8 mouse cellular contexts compared by ENCODE assay signal in genomic region chrX:12006031-12006881, GRCm38 (mm10).
DNase-seq lines count a peak whose midpoint lies in the region; ATAC-seq and TF ChIP-seq lines count a peak whose summit lies in the region.

No protein-coding gene starts in this region.

- H3K9me3 ChIP-seq in hindbrain, embryonic 15.5 days: no peaks in the 10 kb centered on the region

- peaks cover 22% of the 10 kb centered on the region for H3K27me3 ChIP-seq in Patski
- H3K27me3 ChIP-seq in hindbrain, embryonic 15.5 days: peaks cover 32% of the 10 kb centered on the region

- H3K4me3 ChIP-seq in hindbrain, embryonic 15.5 days: peak overlapping the region; percentile 45

- peak overlapping the region; percentile 73 for H3K4me2 ChIP-seq in hindbrain, embryonic 15.5 days

- peak overlapping the region; percentile 85 for H3K27ac ChIP-seq in hindbrain, embryonic 15.5 days (replicated peaks)

- peak overlapping the region; percentile 58 for H3K9ac ChIP-seq in hindbrain, embryonic 15.5 days

- WGBS in hindbrain, embryonic 15.5 days: 2% methylated on average over 46 of the region's 57 CpGs

- POLR2A ChIA-PET in Patski (lab: Charles Lee): interaction anchor here (0.5 to 1.2 kb wide), 5 partner anchors 55 to 420 kb away, joined by 3 to 8 read pairs (median 4); no protein-coding TSS in a partner anchor

- no peaks in the 10 kb centered on the region for H3K36me3 ChIP-seq in hindbrain, embryonic 15.5 days

- TF ChIP-seq CTCF in Patski (IDR thresholded peaks at IDR 0.05): no peak

- H3K4me1 ChIP-seq in hindbrain, embryonic 15.5 days (replicated peaks): peaks cover 42% of the 10 kb centered on the region

- DNase-seq in Patski (ENCODE audit: low read depth, low spot score): no peak
- DNase-seq in cerebellum, postnatal 10 days: peak; percentile 42 to 72
- DNase-seq in gastrocnemius, adult 18-20 months (ENCODE audit: low spot score): peak; percentile 68
- peak; percentile 58 to 62 for DNase-seq in left cerebral cortex, adult 18-20 months (ENCODE audit: low spot score in 2 of 2)
- peak; percentile 59 for DNase-seq in lung, postnatal 25 days (ENCODE audit: low spot score)
- DNase-seq in right cerebral cortex, adult 18-20 months: peak; percentile 78
- DNase-seq in urinary bladder, postnatal 36 days (ENCODE audit: low spot score in 2 of 2): peak; percentile 62 to 67

- in situ Hi-C loops in Patski (cut with MboI; ENCODE audit: low pct_unique_long_range_greater_than_20kb): no loop called here

- CTCF ChIA-PET in Patski (lab: Charles Lee): no interaction called here

- ATAC-seq in Patski: peak; percentile 40
- ATAC-seq in hindbrain, embryonic 15.5 days (ENCODE audit: low FRiP score, low read depth): peak; percentile 64
